Mouse (Mus musculus): Measurements from ENCODE around the gene Nol10. TPM values are rescaled to one million over a fixed set of nuclear protein-coding genes. Genes with fewer than 3 reads are reported as not detected.

The Nol10 gene
- polyA plus RNA-seq, 1 experiment from 2014 or later: 26.5 TPM

DNA sequence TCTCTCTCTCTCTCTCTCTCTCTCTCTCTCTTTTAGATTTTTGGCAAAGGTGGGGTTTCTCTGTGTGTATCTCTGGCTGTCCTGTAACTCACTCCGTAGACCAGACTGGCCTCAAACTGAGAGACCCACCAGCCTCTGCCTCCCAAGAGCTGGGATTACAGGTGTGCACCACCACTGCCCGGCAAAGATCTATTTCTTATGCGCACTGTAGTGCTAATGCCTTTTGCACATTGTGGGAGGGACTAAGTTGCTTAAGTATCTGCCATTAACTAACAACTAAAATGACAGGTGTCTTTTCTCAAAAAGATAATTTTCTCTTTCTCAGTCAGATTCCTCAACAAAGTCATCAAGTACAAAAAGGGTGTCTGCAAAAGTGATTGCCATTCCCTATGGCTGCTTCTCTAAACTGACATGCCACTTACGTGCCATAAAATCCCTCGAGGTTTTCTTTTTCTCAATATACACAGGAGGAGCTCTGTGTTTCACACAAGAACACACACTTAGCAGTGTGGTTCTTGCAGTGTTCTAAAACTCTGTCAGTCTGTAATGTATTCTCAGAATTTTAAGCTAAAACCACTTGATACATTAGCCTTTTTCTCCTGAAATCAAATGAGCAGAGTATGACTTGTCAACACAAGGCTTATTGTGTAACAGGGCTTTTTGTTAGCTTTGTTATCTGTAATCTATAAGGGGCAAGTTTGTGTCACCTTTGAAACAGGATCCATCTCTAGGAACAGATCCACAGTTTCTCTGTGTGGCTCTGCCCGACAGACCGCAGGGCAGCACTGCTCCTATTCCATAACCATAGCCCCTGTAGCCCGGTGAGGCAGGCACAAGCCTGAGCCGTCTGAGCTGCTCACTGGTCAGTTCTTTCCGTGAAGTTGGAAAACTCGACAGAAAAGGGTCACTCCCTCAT is 77.3 kb downstream of the Nol10 start:
- no peaks in the 10 kb centered on the region for H3K9me3 ChIP-seq (replicated peaks)
- no peaks in the 10 kb centered on the region for H3K4me1 ChIP-seq
- no peak overlapping the region for H3K4me3 ChIP-seq
- H3K27me3 ChIP-seq (replicated peaks): no peaks in the 10 kb centered on the region
- no peak overlapping the region for H3K9ac ChIP-seq
- H3K4me2 ChIP-seq: no peak overlapping the region
- H3K36me3 ChIP-seq: peaks cover 93% of the 10 kb centered on the region
- peak; percentile 62 for ATAC-seq
- H3K27ac ChIP-seq: peak overlapping the region; percentile 20; the same call in 1 of the 2 replicates
- 70% methylated on average over 11 of the region's 11 CpGs for WGBS (ENCODE audit: insufficient replicate concordance)

DNA sequence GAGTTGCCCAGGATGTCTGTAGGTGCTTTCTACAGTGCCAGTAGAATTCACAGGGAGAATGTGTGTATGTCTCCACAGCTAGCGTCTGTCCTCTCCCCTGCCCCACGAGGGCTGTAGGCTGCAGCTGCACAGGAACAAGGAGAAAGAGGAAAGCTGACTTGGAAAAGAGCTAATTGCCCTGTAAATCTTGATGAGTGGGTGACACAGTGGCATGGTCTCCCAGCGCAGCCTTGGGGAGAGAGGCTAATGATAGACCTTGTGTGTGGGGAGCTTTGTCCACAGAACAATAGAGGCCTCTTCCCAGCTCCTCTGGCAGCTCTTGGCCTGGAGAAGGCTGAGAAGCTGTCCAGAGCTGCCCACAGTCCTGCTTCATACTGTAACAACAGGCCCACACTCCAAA is 78.5 kb downstream of the Nol10 start:
- Histone ChIP-seq H3K27ac (no peak overlapping the region), H3K36me3 (peaks cover 94% of the 10 kb centered on the region), H3K4me2 (no peak overlapping the region), H3K4me3 (no peak overlapping the region), H3K9ac (no peak overlapping the region), H3K27me3 (replicated peaks) (no peaks in the 10 kb centered on the region), H3K4me1 (no peaks in the 10 kb centered on the region), H3K9me3 (replicated peaks) (no peaks in the 10 kb centered on the region)
- WGBS (ENCODE audit: insufficient replicate concordance): 78% methylated on average over 3 of the region's 3 CpGs
- no peak for ATAC-seq

DNA sequence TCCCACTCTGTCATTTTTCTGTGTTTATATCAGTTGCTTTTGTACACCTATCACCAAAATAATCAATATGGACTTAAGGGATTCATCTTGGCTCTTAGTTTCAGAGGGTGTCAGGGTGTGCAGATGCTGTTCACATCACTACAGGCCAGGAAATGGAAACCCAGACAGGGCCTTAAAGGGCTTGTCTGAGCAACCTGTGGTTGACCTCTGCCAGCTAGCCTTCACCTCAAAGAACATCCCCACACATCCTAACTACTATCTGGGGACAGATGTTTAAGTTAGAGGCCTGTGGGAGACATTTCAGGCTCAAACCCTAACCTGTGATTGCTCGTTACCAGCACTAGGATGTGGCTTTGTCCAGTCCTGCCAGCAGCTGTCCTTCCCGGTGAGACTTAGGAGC is 82.3 kb downstream of the Nol10 start:
- no peak for ATAC-seq
- WGBS (ENCODE audit: insufficient replicate concordance): 82% methylated on average over 2 of the region's 2 CpGs
- no peak overlapping the region for H3K9ac ChIP-seq
- H3K27me3 ChIP-seq (replicated peaks): no peaks in the 10 kb centered on the region
- H3K4me3 ChIP-seq: no peak overlapping the region
- peaks cover 70% of the 10 kb centered on the region for H3K36me3 ChIP-seq
- peaks cover 7% of the 10 kb centered on the region; the same call in 1 of the 2 replicates for H3K4me1 ChIP-seq
- H3K27ac ChIP-seq: no peak overlapping the region
- H3K9me3 ChIP-seq (replicated peaks): no peaks in the 10 kb centered on the region
- no peak overlapping the region for H3K4me2 ChIP-seq

DNA sequence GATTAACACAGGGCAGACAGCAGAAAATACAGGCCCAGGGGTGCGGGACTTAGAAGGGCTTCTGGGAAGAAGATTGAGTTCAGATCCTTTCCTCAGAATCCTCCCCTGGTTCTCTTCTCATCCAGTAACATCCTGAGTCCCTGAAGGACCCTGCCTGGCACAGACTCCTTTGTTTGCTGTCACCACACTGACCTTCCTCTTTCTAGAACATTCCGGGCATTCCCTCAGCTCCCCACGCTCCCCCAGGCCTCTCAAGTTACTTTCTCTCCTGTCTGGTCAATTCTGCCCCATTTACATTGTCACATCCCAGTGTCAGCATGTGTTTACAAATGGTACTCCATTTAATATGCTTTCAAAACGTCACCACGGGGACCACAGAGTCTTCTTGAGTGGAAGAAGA is 82.9 kb downstream of the Nol10 start:
- H3K4me2 ChIP-seq: no peak overlapping the region
- H3K4me1 ChIP-seq: peaks cover 7% of the 10 kb centered on the region; the same call in 1 of the 2 replicates
- no peak overlapping the region for H3K4me3 ChIP-seq
- peaks cover 64% of the 10 kb centered on the region for H3K36me3 ChIP-seq
- ATAC-seq: no peak
- H3K27ac ChIP-seq: no peak overlapping the region
- no peak overlapping the region for H3K9ac ChIP-seq
- H3K9me3 ChIP-seq (replicated peaks): no peaks in the 10 kb centered on the region
- 73% methylated on average over 5 of the region's 5 CpGs for WGBS (ENCODE audit: insufficient replicate concordance)
- no peaks in the 10 kb centered on the region for H3K27me3 ChIP-seq (replicated peaks)

DNA sequence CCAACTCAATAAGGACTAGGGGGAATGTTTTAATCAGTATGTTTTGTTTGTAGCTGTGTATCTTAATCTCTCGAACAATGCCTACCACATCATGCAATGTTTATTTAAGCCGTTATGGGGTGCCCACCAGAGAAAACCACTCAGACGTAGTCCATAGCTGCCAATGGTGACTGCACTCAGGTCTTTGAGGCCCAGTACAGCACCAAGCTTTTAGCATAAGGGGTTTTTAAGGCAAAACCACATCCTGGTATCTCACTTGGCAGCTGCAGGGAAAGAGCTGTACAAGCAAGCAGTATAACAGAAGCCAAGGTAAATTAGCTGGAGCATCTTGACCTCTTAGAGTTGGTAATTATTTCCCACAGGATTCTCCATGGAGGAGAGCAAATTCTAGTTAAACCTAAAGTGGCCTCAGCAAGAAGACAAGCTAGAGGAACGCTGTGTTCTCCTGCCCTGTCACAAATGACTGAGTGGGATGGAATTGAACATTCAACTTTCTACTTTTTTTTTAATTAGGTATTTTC is 83.6 kb downstream of the Nol10 start:
- Histone ChIP-seq H3K4me1 (peaks cover 7% of the 10 kb centered on the region; the same call in 1 of the 2 replicates), H3K9me3 (replicated peaks) (no peaks in the 10 kb centered on the region), H3K36me3 (peaks cover 57% of the 10 kb centered on the region), H3K4me2 (no peak overlapping the region), H3K4me3 (no peak overlapping the region), H3K9ac (no peak overlapping the region), H3K27me3 (replicated peaks) (no peaks in the 10 kb centered on the region), H3K27ac (no peak overlapping the region)
- 86% methylated on average over 4 of the region's 4 CpGs for WGBS (ENCODE audit: insufficient replicate concordance)
- ATAC-seq: no peak

DNA sequence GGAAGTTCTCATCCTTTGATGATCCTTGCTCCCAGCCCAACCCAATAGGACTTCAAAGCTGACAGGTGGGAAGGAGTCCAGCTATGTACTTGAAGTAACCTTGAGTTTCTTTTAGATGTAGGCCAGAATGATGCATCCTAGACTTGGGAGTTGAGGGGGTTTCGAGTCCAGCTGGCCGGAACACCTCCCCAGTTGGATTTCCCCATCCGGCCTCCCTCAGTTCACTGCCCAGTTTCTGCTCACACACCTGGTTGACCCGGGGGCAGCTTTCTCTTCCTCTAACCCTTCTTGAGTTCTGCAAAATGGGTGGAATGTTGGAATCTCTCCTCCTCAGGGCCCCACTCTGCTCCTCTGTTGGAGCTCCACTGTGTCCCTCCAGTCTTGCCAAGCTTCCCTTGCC is 85.5 kb downstream of the Nol10 start:
- ATAC-seq: no peak
- H3K27me3 ChIP-seq (replicated peaks): no peaks in the 10 kb centered on the region
- 80% methylated on average over 4 of the region's 4 CpGs for WGBS (ENCODE audit: insufficient replicate concordance)

DNA sequence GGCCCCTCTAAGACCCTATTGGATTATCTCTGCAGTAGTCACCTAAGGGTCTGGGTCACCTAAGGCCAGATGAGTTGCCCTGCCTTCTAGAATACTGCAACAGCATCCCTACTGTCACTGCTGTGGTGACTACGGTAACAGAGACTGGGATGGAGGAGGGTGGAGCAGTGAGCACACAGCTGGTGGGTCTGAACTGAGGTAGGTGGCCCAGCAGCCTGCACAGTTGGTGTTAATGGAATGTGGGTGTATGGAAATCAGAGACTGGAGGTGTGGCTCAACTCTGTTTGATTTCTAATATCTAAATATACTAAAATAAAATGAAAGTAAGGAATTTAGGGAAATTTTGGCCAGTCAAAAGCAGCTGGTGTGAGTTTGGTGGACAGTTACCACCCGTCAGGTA is 88.2 kb downstream of the Nol10 start:
- H3K4me1 ChIP-seq: peaks cover 10% of the 10 kb centered on the region; the same call in 1 of the 2 replicates
- 65% methylated on average over 2 of the region's 2 CpGs for WGBS (ENCODE audit: insufficient replicate concordance)
- H3K9ac ChIP-seq: no peak overlapping the region
- H3K27ac ChIP-seq: no peak overlapping the region
- no peak overlapping the region for H3K4me2 ChIP-seq
- no peak for ATAC-seq
- no peaks in the 10 kb centered on the region for H3K27me3 ChIP-seq (replicated peaks)
- peaks cover 14% of the 10 kb centered on the region for H3K36me3 ChIP-seq
- H3K9me3 ChIP-seq (replicated peaks): no peaks in the 10 kb centered on the region
- H3K4me3 ChIP-seq: no peak overlapping the region

More for the DNA sequence above, 85.5 kb downstream of the Nol10 start:
- Histone ChIP-seq H3K4me2 (no peak overlapping the region), H3K36me3 (peaks cover 41% of the 10 kb centered on the region), H3K9me3 (replicated peaks) (no peaks in the 10 kb centered on the region), H3K27ac (no peak overlapping the region), H3K4me3 (no peak overlapping the region), H3K9ac (no peak overlapping the region), H3K4me1 (peaks cover 7% of the 10 kb centered on the region; the same call in 1 of the 2 replicates)

DNA sequence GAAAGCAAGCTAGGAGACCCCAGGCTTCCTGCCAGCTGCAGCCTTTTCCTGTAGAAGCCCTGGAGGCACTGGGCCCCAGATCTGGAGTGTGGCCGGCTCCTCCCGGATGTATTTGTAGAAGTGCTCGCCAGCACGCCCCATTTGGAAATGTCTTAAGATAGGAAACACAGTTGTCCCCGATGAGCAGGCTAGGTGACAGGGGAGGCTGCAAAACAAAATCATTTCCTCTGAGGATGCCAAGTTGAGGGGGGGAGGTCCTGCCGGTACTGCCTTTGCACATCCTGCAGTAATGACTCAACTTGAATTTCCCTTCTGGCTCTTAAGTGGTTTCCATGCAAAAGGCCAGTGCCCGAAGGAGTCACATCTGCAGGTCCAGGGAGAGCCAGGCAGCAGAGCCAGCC is 92.0 kb downstream of the Nol10 start:
- H3K9me3 ChIP-seq (replicated peaks): no peaks in the 10 kb centered on the region
- peaks cover 14% of the 10 kb centered on the region; the same call in 1 of the 2 replicates for H3K4me1 ChIP-seq
- no peaks in the 10 kb centered on the region for H3K27me3 ChIP-seq (replicated peaks)
- 28% methylated on average over 7 of the region's 7 CpGs for WGBS (ENCODE audit: insufficient replicate concordance)
- H3K9ac ChIP-seq: no peak overlapping the region
- H3K4me3 ChIP-seq: no peak overlapping the region
- ATAC-seq: no peak
- no peak overlapping the region for H3K4me2 ChIP-seq
- no peaks in the 10 kb centered on the region for H3K36me3 ChIP-seq
- H3K27ac ChIP-seq: no peak overlapping the region

DNA sequence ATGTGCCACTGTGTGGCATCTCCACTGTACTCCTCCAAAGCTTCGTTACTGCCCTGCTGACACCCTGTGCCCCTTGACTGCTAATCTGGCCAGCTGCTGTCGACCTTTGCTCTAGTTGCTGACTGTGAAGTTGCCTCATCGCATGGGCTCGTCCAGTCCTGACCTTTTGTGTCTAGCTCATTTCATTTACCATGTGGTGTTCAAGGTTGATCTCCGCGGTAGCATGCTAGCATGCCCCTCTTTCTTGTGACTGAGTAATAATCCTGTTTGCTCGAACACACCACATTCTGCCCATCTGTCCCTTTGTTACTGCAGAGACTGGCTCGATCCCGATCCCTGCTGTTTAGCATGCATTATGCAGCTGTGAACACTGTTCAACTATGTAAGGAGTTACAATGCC is 93.2 kb downstream of the Nol10 start:
- H3K9me3 ChIP-seq (replicated peaks): no peaks in the 10 kb centered on the region
- no peak overlapping the region for H3K27ac ChIP-seq
- H3K4me1 ChIP-seq: peaks cover 14% of the 10 kb centered on the region; the same call in 1 of the 2 replicates
- no peak overlapping the region for H3K9ac ChIP-seq
- no peaks in the 10 kb centered on the region for H3K27me3 ChIP-seq (replicated peaks)
- ATAC-seq: peak; percentile 67
- no peak overlapping the region for H3K4me3 ChIP-seq
- no peaks in the 10 kb centered on the region for H3K36me3 ChIP-seq
- H3K4me2 ChIP-seq: no peak overlapping the region
- 64% methylated on average over 9 of the region's 9 CpGs for WGBS (ENCODE audit: insufficient replicate concordance)

DNA sequence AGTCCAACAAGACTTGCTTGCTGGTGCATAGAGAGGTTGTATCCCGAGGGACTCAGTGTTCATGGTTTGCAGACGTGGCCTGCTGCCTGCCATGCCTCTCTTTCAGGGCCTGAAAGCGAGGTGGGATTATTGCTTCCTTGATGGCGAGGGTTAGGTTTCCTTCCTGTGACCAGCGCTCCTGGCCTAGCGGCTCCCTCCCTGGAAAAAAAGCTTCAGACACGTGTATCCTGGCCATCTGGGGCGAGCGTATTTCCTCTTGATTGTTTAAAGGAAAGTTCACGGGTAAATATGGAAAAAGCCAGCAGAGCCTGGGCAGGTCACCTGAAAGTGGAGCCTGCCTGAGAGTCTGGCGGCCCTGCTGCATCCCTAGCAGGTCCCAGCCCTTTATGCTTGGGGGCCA is 96.1 kb downstream of the Nol10 start:
- Histone ChIP-seq H3K9me3 (replicated peaks) (no peaks in the 10 kb centered on the region), H3K9ac (no peak overlapping the region), H3K4me3 (no peak overlapping the region), H3K36me3 (no peaks in the 10 kb centered on the region), H3K27ac (no peak overlapping the region), H3K4me1 (peaks cover 14% of the 10 kb centered on the region; the same call in 1 of the 2 replicates), H3K4me2 (no peak overlapping the region), H3K27me3 (replicated peaks) (no peaks in the 10 kb centered on the region)
- ATAC-seq: no peak
- WGBS (ENCODE audit: insufficient replicate concordance): 52% methylated on average over 11 of the region's 11 CpGs

DNA sequence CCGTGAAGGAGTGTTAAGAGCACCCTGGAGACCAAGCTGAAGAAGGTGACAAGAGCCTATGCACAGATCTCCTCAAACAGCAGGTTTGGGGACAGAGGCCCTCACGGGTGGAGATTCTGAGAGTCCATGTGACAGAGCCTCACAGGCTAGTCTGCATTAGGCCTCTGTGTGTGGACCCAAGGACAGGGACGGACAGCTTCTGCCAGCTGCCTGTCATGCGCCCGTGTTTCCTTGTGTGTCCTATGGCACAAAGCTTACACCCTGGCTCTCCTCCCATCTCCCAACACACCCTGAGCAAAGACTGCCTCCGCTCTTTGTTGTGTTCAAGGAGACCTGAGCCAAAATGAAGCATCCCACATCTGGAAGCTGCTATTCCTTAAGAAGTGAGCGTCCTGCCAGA is 97.0 kb downstream of the Nol10 start:
- ATAC-seq: no peak
- Histone ChIP-seq H3K4me2 (no peak overlapping the region), H3K27ac (no peak overlapping the region), H3K27me3 (replicated peaks) (no peaks in the 10 kb centered on the region), H3K9ac (no peak overlapping the region), H3K9me3 (replicated peaks) (no peaks in the 10 kb centered on the region), H3K4me3 (no peak overlapping the region), H3K4me1 (peaks cover 16% of the 10 kb centered on the region; the same call in 1 of the 2 replicates), H3K36me3 (no peaks in the 10 kb centered on the region)
- WGBS (ENCODE audit: insufficient replicate concordance): 75% methylated on average over 7 of the region's 7 CpGs

DNA sequence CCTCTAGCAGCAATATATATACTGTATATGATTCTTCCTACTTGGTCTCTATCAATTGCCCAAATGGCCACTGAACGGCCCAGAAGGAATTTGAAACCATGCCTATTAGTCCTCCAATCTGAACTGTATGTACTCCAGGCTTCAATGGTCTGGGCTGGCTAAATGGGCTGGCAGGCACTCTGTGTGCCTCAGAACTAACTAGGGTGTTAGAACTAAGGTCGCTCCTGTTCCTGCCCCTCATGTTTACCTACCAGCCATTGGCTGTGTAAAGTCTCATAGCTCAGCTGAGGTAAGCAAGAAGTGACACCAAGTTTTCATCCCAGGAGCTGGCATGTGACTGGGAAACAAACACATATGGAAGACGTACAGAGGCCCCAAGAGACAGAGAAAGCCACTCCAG is 100.5 kb downstream of the Nol10 start:
- 56% methylated on average over 3 of the region's 3 CpGs for WGBS (ENCODE audit: insufficient replicate concordance)
- no peak overlapping the region for H3K4me3 ChIP-seq
- no peaks in the 10 kb centered on the region for H3K27me3 ChIP-seq (replicated peaks)
- no peak overlapping the region for H3K4me2 ChIP-seq
- H3K9me3 ChIP-seq (replicated peaks): no peaks in the 10 kb centered on the region
- no peaks in the 10 kb centered on the region for H3K36me3 ChIP-seq
- H3K4me1 ChIP-seq: peaks cover 14% of the 10 kb centered on the region; the same call in 1 of the 2 replicates
- ATAC-seq: no peak
- no peak overlapping the region for H3K27ac ChIP-seq
- H3K9ac ChIP-seq: no peak overlapping the region
